Mouse (Mus musculus): ENCODE measurements around the gene Ints5. TPM values are rescaled to one million over a fixed set of nuclear protein-coding genes. Genes with fewer than 3 reads are reported as not detected.

The Ints5 gene
- polyA plus RNA-seq (2017; shearing (Covaris generic)), result 34.6 TPM

GRCm38 (mm10) chr19:8892829-8893766, at the start of gene Ints5:
Gene Ints5 (plus strand): TSS chr19:8893005.

GRCm38 (mm10) chr19:8850402-8850901, 42.4 kb upstream of the Ints5 start, which contains the start of gene Lrrn4cl:
Gene Lrrn4cl (plus strand): TSS chr19:8850768.

GRCm38 (mm10) chr19:8871267-8872186, 21.3 kb upstream of the Ints5 start, which contains the start of gene Ubxn1:
Gene Ubxn1 (plus strand): TSS chr19:8871496.

GRCm38 (mm10) chr19:8880311-8881033, 12.3 kb upstream of the Ints5 start, which contains the start of gene Uqcc3:
Gene Uqcc3 (minus strand): TSS chr19:8880923.

GRCm38 (mm10) chr19:8883616-8884015, 9.2 kb upstream of the Ints5 start, which contains the start of the genes Lbhd1 and Gm49403:
Gene Lbhd1 (plus strand): TSS chr19:8883732.
Gene Gm49403 (plus strand): TSS chr19:8883930.

GRCm38 (mm10) chr19:8888511-8889385, 4.1 kb upstream of the Ints5 start, which contains the start of the genes 1810009A15Rik and Gm49416:
Gene 1810009A15Rik (plus strand): TSS chr19:8888853.
Gene Gm49416 (plus strand): TSS chr19:8888926.

GRCm38 (mm10) chr19:8897865-8898495, 5.2 kb downstream of the Ints5 start, which contains the start of gene Ganab:
Gene Ganab (plus strand): TSS chr19:8898071.

GRCm38 (mm10) chr19:8920073-8920736, 27.4 kb downstream of the Ints5 start, which contains the start of gene B3gat3:
Gene B3gat3 (plus strand): TSS chr19:8920374.

GRCm38 (mm10) chr19:8929224-8930088, 36.7 kb downstream of the Ints5 start, which contains the start of the genes Rom1 and Eml3:
Gene Rom1 (minus strand): TSS chr19:8929356.
Gene Eml3 (plus strand): TSS chr19:8929552.

GRCm38 (mm10) chr19:8941515-8942217, 48.9 kb downstream of the Ints5 start, which contains the start of gene Mta2:
Gene Mta2 (plus strand): TSS chr19:8941875.

Other genes starting within 250 kb of the Ints5 start
- gene Chrm1, start 229.2 kb upstream of the Ints5 start, polyA plus RNA-seq (2017; shearing (Covaris generic)), result not detected
- 497 TPM for gene Slc3a2, start 169.6 kb upstream of the Ints5 start, polyA plus RNA-seq (2017; shearing (Covaris generic))
- 105 TPM for gene Wdr74, start 157.2 kb upstream of the Ints5 start, polyA plus RNA-seq (2017; shearing (Covaris generic))
- 1.5 TPM for gene 1700092M07Rik, start 152.3 kb upstream of the Ints5 start, polyA plus RNA-seq (2017; shearing (Covaris generic))
- gene Stx5a, start 151.6 kb upstream of the Ints5 start, polyA plus RNA-seq (2017; shearing (Covaris generic)), result 223 TPM
- 365 TPM for gene Nxf1, start 135.9 kb upstream of the Ints5 start, polyA plus RNA-seq (2017; shearing (Covaris generic))
- 38.6 TPM for gene Tmem223, start 122.0 kb upstream of the Ints5 start, polyA plus RNA-seq (2017; shearing (Covaris generic))
- 172 TPM for gene Tmem179b, start 118.5 kb upstream of the Ints5 start, polyA plus RNA-seq (2017; shearing (Covaris generic))
- 8.1 TPM for gene Taf6l, start 106.6 kb upstream of the Ints5 start, polyA plus RNA-seq (2017; shearing (Covaris generic))
- 68.3 TPM for gene Polr2g, start 94.4 kb upstream of the Ints5 start, polyA plus RNA-seq (2017; shearing (Covaris generic))
- gene Zbtb3, start 90.5 kb upstream of the Ints5 start, polyA plus RNA-seq (2017; shearing (Covaris generic)), result 0.18 TPM
- 31.0 TPM for gene Ttc9c, start 73.7 kb upstream of the Ints5 start, polyA plus RNA-seq (2017; shearing (Covaris generic))
- gene Hnrnpul2, start 73.0 kb upstream of the Ints5 start, polyA plus RNA-seq (2017; shearing (Covaris generic)), result 7.6 TPM
- not detected for gene AC129217.1, start 63.2 kb upstream of the Ints5 start, polyA plus RNA-seq (2017; shearing (Covaris generic))
- 85.2 TPM for gene Bscl2, start 55.5 kb upstream of the Ints5 start, polyA plus RNA-seq (2017; shearing (Covaris generic))
- gene Gng3, start 53.8 kb upstream of the Ints5 start, polyA plus RNA-seq (2017; shearing (Covaris generic)), result 0.49 TPM
- gene Lrrn4cl, start 42.2 kb upstream of the Ints5 start, polyA plus RNA-seq (2017; shearing (Covaris generic)), result not detected
- gene Ubxn1, start 21.5 kb upstream of the Ints5 start, polyA plus RNA-seq (2017; shearing (Covaris generic)), result 133 TPM
- gene Uqcc3, start 12.1 kb upstream of the Ints5 start, polyA plus RNA-seq (2017; shearing (Covaris generic)), result 30.0 TPM
- gene Lbhd1, start 9.3 kb upstream of the Ints5 start, polyA plus RNA-seq (2017; shearing (Covaris generic)), result 40.0 TPM
- not detected for gene Gm49403, start 9.1 kb upstream of the Ints5 start, polyA plus RNA-seq (2017; shearing (Covaris generic))
- 32.1 TPM for gene 1810009A15Rik, start 4.2 kb upstream of the Ints5 start, polyA plus RNA-seq (2017; shearing (Covaris generic))
- gene Gm49416, start 4.1 kb upstream of the Ints5 start, polyA plus RNA-seq (2017; shearing (Covaris generic)), result not detected
- gene Ganab, start 5.1 kb downstream of the Ints5 start, polyA plus RNA-seq (2017; shearing (Covaris generic)), result 91.0 TPM
- gene B3gat3, start 27.4 kb downstream of the Ints5 start, polyA plus RNA-seq (2017; shearing (Covaris generic)), result 57.0 TPM
- 4.5 TPM for gene Rom1, start 36.4 kb downstream of the Ints5 start, polyA plus RNA-seq (2017; shearing (Covaris generic))
- gene Eml3, start 36.5 kb downstream of the Ints5 start, polyA plus RNA-seq (2017; shearing (Covaris generic)), result 74.5 TPM
- 211 TPM for gene Mta2, start 48.9 kb downstream of the Ints5 start, polyA plus RNA-seq (2017; shearing (Covaris generic))
- 55.0 TPM for gene Tut1, start 60.8 kb downstream of the Ints5 start, polyA plus RNA-seq (2017; shearing (Covaris generic))
- 259 TPM for gene Eef1g, start 74.0 kb downstream of the Ints5 start, polyA plus RNA-seq (2017; shearing (Covaris generic))
- gene Ahnak, start 96.3 kb downstream of the Ints5 start, polyA plus RNA-seq (2017; shearing (Covaris generic)), result 193 TPM
- not detected for gene Scgb1a1, start 195.0 kb downstream of the Ints5 start, polyA plus RNA-seq (2017; shearing (Covaris generic))
- 29.7 TPM for gene Asrgl1, start 242.6 kb downstream of the Ints5 start, polyA plus RNA-seq (2017; shearing (Covaris generic))